Mouse (Mus musculus): ENCODE results near the gene Rcbtb2. TPM values are rescaled to one million over a fixed set of nuclear protein-coding genes. Genes with fewer than 3 reads are reported as not detected.
"Not testable (repeated sequence)": the region's sequence is repeated elsewhere in the genome, so short reads cannot be mapped to it uniquely, and the experiment has no call there.

Rcbtb2 gene
- polyA plus RNA-seq, 1 experiment from 2014 or later = 160 TPM

DNA sequence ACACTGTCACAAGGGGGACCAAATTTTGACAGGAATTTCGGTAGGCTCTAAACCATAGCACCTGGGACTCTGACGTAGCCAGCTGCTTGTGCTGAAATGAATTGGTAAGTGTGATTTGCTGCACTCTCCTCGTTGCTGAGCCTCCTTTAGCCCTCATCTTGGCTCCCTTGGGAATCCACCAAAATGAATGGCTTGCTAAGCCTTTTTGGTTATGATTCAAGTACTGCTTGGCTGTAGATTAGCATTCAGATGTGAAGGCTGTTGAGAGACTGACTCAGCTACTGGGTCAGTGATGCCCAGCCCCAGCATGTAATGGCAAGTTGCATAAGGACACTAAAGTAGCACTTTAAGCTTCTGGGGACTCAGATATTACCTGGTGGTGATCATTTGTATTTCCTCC lies 12.2 kb upstream of the Rcbtb2 start:
- H3K36me3 ChIP-seq (ENCODE audit: control insufficient read depth, insufficient read depth, low read length) = no peaks in the 10 kb centered on the region
- ATAC-seq (replicated peaks; ENCODE audit: low FRiP score) (no peak), DNase-seq (ENCODE audit: low spot score) (no peak)
- H3K4me3 ChIP-seq (ENCODE audit: low read depth, low read length) = no peak overlapping the region
- H3K9me3 ChIP-seq (ENCODE audit: control insufficient read depth, low read length) = no peaks in the 10 kb centered on the region
- no peak overlapping the region for H3K9ac ChIP-seq (ENCODE audit: low read length)
- no peaks in the 10 kb centered on the region for H3K4me1 ChIP-seq (replicated peaks; ENCODE audit: control insufficient read depth, insufficient read depth, low read length)
- WGBS = 68% methylated on average over 3 of the region's 3 CpGs
- H3K27me3 ChIP-seq (ENCODE audit: control insufficient read depth, insufficient read depth, low read length) = no peaks in the 10 kb centered on the region
- no peak overlapping the region for H3K4me2 ChIP-seq (ENCODE audit: low read depth, low read length, severe bottlenecking)
- no peak overlapping the region for H3K27ac ChIP-seq (ENCODE audit: low read depth, low read length)

GRCm38 (mm10) chr14:73111091-73111490 lies 11.7 kb upstream of the Rcbtb2 start:
- Histone ChIP-seq H3K36me3 (ENCODE audit: control insufficient read depth, insufficient read depth, low read length) (no peaks in the 10 kb centered on the region), H3K4me2 (ENCODE audit: low read depth, low read length, severe bottlenecking) (no peak overlapping the region), H3K4me3 (ENCODE audit: low read depth, low read length) (no peak overlapping the region), H3K27me3 (ENCODE audit: control insufficient read depth, insufficient read depth, low read length) (no peaks in the 10 kb centered on the region), H3K9me3 (ENCODE audit: control insufficient read depth, low read length) (no peaks in the 10 kb centered on the region), H3K4me1 (replicated peaks; ENCODE audit: control insufficient read depth, insufficient read depth, low read length) (no peaks in the 10 kb centered on the region), H3K9ac (ENCODE audit: low read length) (no peak overlapping the region), H3K27ac (ENCODE audit: low read depth, low read length) (no peak overlapping the region)
- no peak for DNase-seq (ENCODE audit: low spot score)
- WGBS = 40% methylated on average over 1 of the region's 1 CpGs
- no peak for ATAC-seq (replicated peaks; ENCODE audit: low FRiP score)

- Histone ChIP-seq H3K9me3 (ENCODE audit: control insufficient read depth, low read length) (no peaks in the 10 kb centered on the region), H3K4me1 (replicated peaks; ENCODE audit: control insufficient read depth, insufficient read depth, low read length) (no peaks in the 10 kb centered on the region), H3K36me3 (ENCODE audit: control insufficient read depth, insufficient read depth, low read length) (no peaks in the 10 kb centered on the region), H3K9ac (ENCODE audit: low read length) (no peak overlapping the region), H3K4me3 (ENCODE audit: low read depth, low read length) (no peak overlapping the region), H3K27ac (ENCODE audit: low read depth, low read length) (no peak overlapping the region), H3K4me2 (ENCODE audit: low read depth, low read length, severe bottlenecking) (no peak overlapping the region), H3K27me3 (ENCODE audit: control insufficient read depth, insufficient read depth, low read length) (no peaks in the 10 kb centered on the region)
- ATAC-seq (replicated peaks; ENCODE audit: low FRiP score) (no peak), DNase-seq (ENCODE audit: low spot score) (no peak)
- WGBS = 73% methylated on average over 12 of the region's 12 CpGs
Measured at GRCm38 (mm10) chr14:73112186-73112840, 10.5 kb upstream of the Rcbtb2 start.

GRCm38 (mm10) chr14:73114952-73115351 lies 7.9 kb upstream of the Rcbtb2 start:
- H3K9me3 ChIP-seq (ENCODE audit: control insufficient read depth, low read length); H3K9ac ChIP-seq (ENCODE audit: low read length); ATAC-seq (replicated peaks; ENCODE audit: low FRiP score); DNase-seq (ENCODE audit: low spot score); H3K4me2 ChIP-seq (ENCODE audit: low read depth, low read length, severe bottlenecking); H3K36me3 ChIP-seq (ENCODE audit: control insufficient read depth, insufficient read depth, low read length); H3K4me1 ChIP-seq (replicated peaks; ENCODE audit: control insufficient read depth, insufficient read depth, low read length); H3K27ac ChIP-seq (ENCODE audit: low read depth, low read length); H3K27me3 ChIP-seq (ENCODE audit: control insufficient read depth, insufficient read depth, low read length); H3K4me3 ChIP-seq (ENCODE audit: low read depth, low read length): not testable (repeated sequence)
- 95% methylated on average over 3 of the region's 3 CpGs for WGBS

GRCm38 (mm10) chr14:73116301-73116700 lies 6.5 kb upstream of the Rcbtb2 start:
- Histone ChIP-seq H3K4me1 (replicated peaks; ENCODE audit: control insufficient read depth, insufficient read depth, low read length) (no peaks in the 10 kb centered on the region), H3K27ac (ENCODE audit: low read depth, low read length) (no peak overlapping the region), H3K4me3 (ENCODE audit: low read depth, low read length) (no peak overlapping the region), H3K36me3 (ENCODE audit: control insufficient read depth, insufficient read depth, low read length) (no peaks in the 10 kb centered on the region), H3K9me3 (ENCODE audit: control insufficient read depth, low read length) (no peaks in the 10 kb centered on the region), H3K27me3 (ENCODE audit: control insufficient read depth, insufficient read depth, low read length) (no peaks in the 10 kb centered on the region), H3K9ac (ENCODE audit: low read length) (no peak overlapping the region), H3K4me2 (ENCODE audit: low read depth, low read length, severe bottlenecking) (no peak overlapping the region)
- 86% methylated on average over 2 of the region's 2 CpGs for WGBS
- no peak for DNase-seq (ENCODE audit: low spot score)
- no peak for ATAC-seq (replicated peaks; ENCODE audit: low FRiP score)

DNA sequence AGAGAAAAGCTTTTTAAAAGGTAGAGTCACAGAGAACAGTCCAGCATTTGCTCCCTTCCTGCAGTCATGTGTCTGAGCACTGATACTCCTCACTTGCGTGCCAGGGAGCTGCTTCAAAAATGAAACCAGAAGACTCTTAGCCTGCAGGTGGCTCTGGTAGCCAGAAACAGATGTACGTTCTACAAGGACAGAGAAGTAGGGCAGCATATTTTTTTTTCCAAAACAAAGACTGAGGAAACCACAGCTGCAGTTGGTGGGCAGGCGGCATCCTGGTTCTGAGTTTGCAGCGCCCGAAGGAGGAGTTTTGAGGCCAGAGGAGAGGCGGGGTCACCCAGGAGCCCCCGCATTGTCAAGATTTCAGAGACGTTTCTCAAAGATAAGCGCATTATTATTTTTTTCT lies 5.9 kb upstream of the Rcbtb2 start:
- Histone ChIP-seq H3K4me3 (ENCODE audit: low read depth, low read length) (no peak overlapping the region), H3K9me3 (ENCODE audit: control insufficient read depth, low read length) (no peaks in the 10 kb centered on the region), H3K4me2 (ENCODE audit: low read depth, low read length, severe bottlenecking) (no peak overlapping the region), H3K4me1 (replicated peaks; ENCODE audit: control insufficient read depth, insufficient read depth, low read length) (no peaks in the 10 kb centered on the region), H3K27me3 (ENCODE audit: control insufficient read depth, insufficient read depth, low read length) (no peaks in the 10 kb centered on the region), H3K27ac (ENCODE audit: low read depth, low read length) (no peak overlapping the region), H3K9ac (ENCODE audit: low read length) (no peak overlapping the region), H3K36me3 (ENCODE audit: control insufficient read depth, insufficient read depth, low read length) (no peaks in the 10 kb centered on the region)
- WGBS = 63% methylated on average over 9 of the region's 9 CpGs
- no peak for ATAC-seq (replicated peaks; ENCODE audit: low FRiP score)
- DNase-seq (ENCODE audit: low spot score) = no peak

- WGBS = 85% methylated on average over 7 of the region's 7 CpGs
- no peaks in the 10 kb centered on the region for H3K9me3 ChIP-seq (ENCODE audit: control insufficient read depth, low read length)
- H3K4me2 ChIP-seq (ENCODE audit: low read depth, low read length, severe bottlenecking) = no peak overlapping the region
- no peak for DNase-seq (ENCODE audit: low spot score)
- no peak overlapping the region for H3K4me3 ChIP-seq (ENCODE audit: low read depth, low read length)
- no peak for ATAC-seq (replicated peaks; ENCODE audit: low FRiP score)
- H3K27ac ChIP-seq (ENCODE audit: low read depth, low read length) = no peak overlapping the region
- no peaks in the 10 kb centered on the region for H3K36me3 ChIP-seq (ENCODE audit: control insufficient read depth, insufficient read depth, low read length)
- H3K27me3 ChIP-seq (ENCODE audit: control insufficient read depth, insufficient read depth, low read length) = no peaks in the 10 kb centered on the region
- no peak overlapping the region for H3K9ac ChIP-seq (ENCODE audit: low read length)
- H3K4me1 ChIP-seq (replicated peaks; ENCODE audit: control insufficient read depth, insufficient read depth, low read length) = no peaks in the 10 kb centered on the region
Measured at GRCm38 (mm10) chr14:73117411-73118392, 5.1 kb upstream of the Rcbtb2 start.

DNA sequence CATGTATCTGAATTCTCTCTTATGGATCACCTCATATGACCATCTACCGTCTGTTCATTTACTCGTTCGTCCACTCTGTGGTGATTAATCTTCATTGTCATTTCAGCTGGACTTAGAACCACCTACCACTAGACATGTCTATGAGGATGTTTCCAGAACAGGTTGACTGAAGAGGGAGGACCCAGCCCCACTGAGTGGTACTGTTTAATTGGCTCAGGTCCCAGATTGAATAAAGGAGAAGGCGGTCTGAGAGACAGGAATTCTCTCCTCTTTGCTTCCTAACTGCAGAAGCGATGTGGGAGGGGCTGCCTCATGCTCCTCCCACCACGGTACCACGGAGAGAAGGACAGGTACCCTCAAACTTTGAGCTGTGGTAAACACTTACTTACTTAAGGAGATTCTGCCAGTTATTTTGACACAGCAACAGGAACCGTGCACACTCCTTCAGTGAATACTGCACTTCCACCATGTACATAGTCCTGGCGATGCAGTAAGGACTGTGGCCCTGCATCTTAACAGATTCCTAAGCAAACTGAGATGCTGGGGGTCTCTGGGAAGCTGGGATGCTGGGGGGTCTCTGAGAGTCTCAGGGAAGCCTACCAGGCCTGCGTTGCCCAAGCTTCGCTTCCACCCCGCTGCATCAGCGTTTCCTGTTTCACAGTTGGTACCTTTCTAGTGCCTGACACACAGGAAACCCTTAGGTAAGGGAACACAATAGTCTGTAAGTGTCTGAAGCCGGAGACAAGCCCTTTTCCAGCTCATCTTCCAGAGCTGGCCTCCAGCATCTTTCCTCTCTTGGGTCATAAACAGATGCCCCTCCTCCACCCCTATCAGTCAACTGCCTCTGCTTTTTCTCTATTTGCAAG lies 4.1 kb upstream of the Rcbtb2 start:
- no peak for ATAC-seq (replicated peaks; ENCODE audit: low FRiP score)
- H3K4me1 ChIP-seq (replicated peaks; ENCODE audit: control insufficient read depth, insufficient read depth, low read length) = no peaks in the 10 kb centered on the region
- H3K36me3 ChIP-seq (ENCODE audit: control insufficient read depth, insufficient read depth, low read length) = no peaks in the 10 kb centered on the region
- H3K27ac ChIP-seq (ENCODE audit: low read depth, low read length) = no peak overlapping the region
- no peak overlapping the region for H3K4me2 ChIP-seq (ENCODE audit: low read depth, low read length, severe bottlenecking)
- no peak overlapping the region for H3K4me3 ChIP-seq (ENCODE audit: low read depth, low read length)
- no peak overlapping the region for H3K9ac ChIP-seq (ENCODE audit: low read length)
- no peak for DNase-seq (ENCODE audit: low spot score)
- WGBS = 84% methylated on average over 14 of the region's 14 CpGs
- H3K9me3 ChIP-seq (ENCODE audit: control insufficient read depth, low read length) = no peaks in the 10 kb centered on the region
- H3K27me3 ChIP-seq (ENCODE audit: control insufficient read depth, insufficient read depth, low read length) = no peaks in the 10 kb centered on the region
